Mouse (Mus musculus): ENCODE data around the gene Cyp2d9.

DNA sequence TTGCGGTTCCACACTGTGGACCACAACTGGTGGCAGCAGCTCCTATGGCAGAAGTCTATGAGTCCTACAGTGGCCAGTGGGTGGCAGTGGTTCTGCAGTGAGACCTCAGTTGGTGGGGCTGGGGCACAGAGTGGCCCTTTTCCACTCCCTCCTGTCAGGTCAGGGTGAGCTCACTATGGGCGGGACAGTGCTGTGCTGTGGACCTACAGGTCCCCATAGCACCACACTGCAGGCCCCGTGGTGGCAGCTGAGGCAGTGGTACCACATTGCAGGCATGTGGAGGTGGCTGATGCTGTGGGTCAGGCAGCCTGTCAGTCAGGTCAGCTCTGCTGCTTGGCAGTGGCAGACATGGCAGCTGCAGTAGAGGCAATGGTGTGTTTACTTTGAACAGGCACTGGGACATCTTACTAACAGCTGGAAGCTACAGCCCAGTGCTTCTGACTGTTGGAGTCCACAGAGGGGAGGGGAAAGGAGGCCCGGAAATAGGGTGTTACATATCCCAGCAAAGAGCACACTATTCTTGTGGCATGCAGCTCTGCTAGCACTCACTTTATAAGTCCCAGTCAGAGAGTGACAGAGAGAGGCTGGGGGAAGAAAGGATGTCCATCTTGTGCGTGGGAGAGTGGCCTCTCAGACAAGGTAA lies 4.9 kb downstream of the Cyp2d9 start:
- TF ChIP-seq CTCF (IDR thresholded peaks at IDR 0.05; ENCODE audit: low read depth) (no peak), EP300 (IDR thresholded peaks at IDR 0.05; ENCODE audit: low read depth) (no peak)
